Comparison of ENCODE assay signal across 36 mouse cellular contexts in the genomic region with DNA sequence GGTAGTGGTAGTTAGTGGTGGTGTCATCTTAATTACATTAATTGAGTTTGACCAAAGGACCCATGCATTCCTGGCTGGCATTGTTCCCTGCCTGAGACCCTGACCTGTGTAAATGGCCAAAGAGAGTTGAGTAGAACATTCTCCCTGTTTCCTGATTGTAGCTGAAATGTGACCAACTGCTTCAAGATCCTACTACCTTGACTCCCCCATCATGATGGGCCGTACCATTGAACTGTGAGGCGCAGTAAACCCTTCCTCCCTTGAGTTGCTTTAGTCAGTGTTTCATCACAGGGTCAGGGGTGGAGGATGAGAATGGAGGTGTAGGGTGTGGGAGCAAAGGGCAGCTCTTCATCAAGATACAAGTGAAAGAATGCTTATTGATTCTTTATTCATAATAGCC. TPM values are rescaled to one million over a fixed set of nuclear protein-coding genes. Genes with fewer than 3 reads are reported as not detected.
"Had no signal": no experiment of that assay in that cellular context is flagged by ENCODE, and none has a peak within 500 bp of the region (broad histone marks: within the 10 kb centered on the region; RNA-seq: fewer than 3 reads in every experiment).

No protein-coding gene starts in this region.

- H3K9ac ChIP-seq: limb, embryonic 12.5 days; limb, embryonic 13.5 days; limb, embryonic 15.5 days; liver, embryonic 12.5 days; liver, embryonic 13.5 days; liver, embryonic 14.5 days; liver, embryonic 15.5 days; liver, postnatal 0 days; lung, embryonic 14.5 days; lung, embryonic 15.5 days; midbrain, embryonic 12.5 days; midbrain, embryonic 13.5 days; midbrain, embryonic 15.5 days; neural tube, embryonic 12.5 days; neural tube, embryonic 13.5 days had no signal

- H3K36me3 ChIP-seq: limb, embryonic 12.5 days; limb, embryonic 13.5 days; limb, embryonic 15.5 days; liver, embryonic 12.5 days; liver, embryonic 13.5 days; liver, embryonic 15.5 days; lung, embryonic 15.5 days; midbrain, embryonic 10.5 days; midbrain, embryonic 12.5 days; midbrain, embryonic 13.5 days; midbrain, embryonic 15.5 days; neural tube, embryonic 12.5 days; neural tube, embryonic 13.5 days had no signal

- H3K4me3 ChIP-seq: left cerebral cortex, adult 2 months; limb, embryonic 12.5 days; limb, embryonic 13.5 days; limb, embryonic 15.5 days; liver, embryonic 12.5 days; liver, embryonic 13.5 days; liver, embryonic 15.5 days; lung, embryonic 15.5 days; megakaryocyte, embryonic 14.5 days; midbrain, embryonic 10.5 days; midbrain, embryonic 12.5 days; midbrain, embryonic 13.5 days; midbrain, embryonic 15.5 days; myocyte; neural tube, embryonic 12.5 days; neural tube, embryonic 13.5 days had no signal

- H3K27me3 ChIP-seq: limb, embryonic 12.5 days; limb, embryonic 13.5 days; limb, embryonic 15.5 days; liver, embryonic 12.5 days; liver, embryonic 13.5 days; liver, embryonic 15.5 days; lung, embryonic 15.5 days; midbrain, embryonic 12.5 days; midbrain, embryonic 15.5 days; neural tube, embryonic 12.5 days; neural tube, embryonic 13.5 days had no signal

- DNase-seq: left cerebral cortex, postnatal 4 days; liver; liver, embryonic 13.5 days; liver, postnatal 0 days; lung, adult 18-20 months; lung, adult 2 months; lung, embryonic 14.5 days; lung, postnatal 10 days; lung, postnatal 14 days; lung, postnatal 36 days; lung, postnatal 4 days had no signal

- H3K27ac ChIP-seq: left cerebral cortex, adult 2 months; limb, embryonic 12.5 days; limb, embryonic 13.5 days; limb, embryonic 15.5 days; liver, embryonic 12.5 days; liver, embryonic 13.5 days; liver, embryonic 14.5 days; liver, embryonic 15.5 days; lung, embryonic 15.5 days; macrophage; midbrain, embryonic 10.5 days; midbrain, embryonic 12.5 days; midbrain, embryonic 13.5 days; midbrain, embryonic 15.5 days; neural tube, embryonic 12.5 days; neural tube, embryonic 13.5 days had no signal

- ATAC-seq: liver, embryonic 12.5 days; liver, postnatal 0 days; lung, postnatal 0 days; midbrain, embryonic 13.5 days; midbrain, embryonic 15.5 days; midbrain, embryonic 16.5 days had no signal

- H3K4me1 ChIP-seq: limb, embryonic 12.5 days; limb, embryonic 13.5 days; limb, embryonic 15.5 days; liver, embryonic 12.5 days; liver, embryonic 13.5 days; liver, embryonic 15.5 days; lung, embryonic 15.5 days; midbrain, embryonic 10.5 days; midbrain, embryonic 12.5 days; midbrain, embryonic 13.5 days; midbrain, embryonic 15.5 days; neural tube, embryonic 12.5 days; neural tube, embryonic 13.5 days had no signal

- H3K9me3 ChIP-seq: limb, embryonic 12.5 days; limb, embryonic 13.5 days; limb, embryonic 15.5 days; liver, embryonic 12.5 days; liver, embryonic 13.5 days; liver, embryonic 15.5 days; lung, embryonic 15.5 days; midbrain, embryonic 10.5 days; midbrain, embryonic 12.5 days; midbrain, embryonic 13.5 days; midbrain, embryonic 15.5 days; neural tube, embryonic 12.5 days; neural tube, embryonic 13.5 days had no signal

- H3K4me2 ChIP-seq: limb, embryonic 12.5 days; limb, embryonic 13.5 days; limb, embryonic 15.5 days; liver, embryonic 11.5 days; liver, embryonic 12.5 days; liver, embryonic 13.5 days; liver, embryonic 15.5 days; lung, embryonic 14.5 days; lung, embryonic 15.5 days; midbrain, embryonic 12.5 days; midbrain, embryonic 13.5 days; midbrain, embryonic 15.5 days; neural tube, embryonic 12.5 days; neural tube, embryonic 13.5 days had no signal

RNA-seq across cellular contexts. Expression of gene Gxylt2, which starts 25.9 kb away (rescaled TPM):
- total RNA-seq: megakaryocyte progenitor cell, adult 5-6 weeks; megakaryocyte, adult 5-6 weeks; megakaryocyte-erythroid progenitor cell, adult 5-6 weeks; monocyte, adult 5-6 weeks had no signal
- polyA plus RNA-seq: liver, adult 2 months; macrophage had no signal
